Mouse (Mus musculus) kidney, postnatal 36 days (tissue): Measurements from ENCODE around the gene Dgcr6.

ENCODE experiments used
- DNase-seq, 2 experiments: peaks; one replicate each; pipeline ENCODE4 v3.0.0; 2021 to 2022; ENCODE audit warnings: mixed read lengths in 2 of 2

Gene Dgcr6

GRCm38 (mm10) chr16:18072089-18072488 is 19.4 kb downstream of the Dgcr6 start:
- DNase-seq, result no peak

DNA sequence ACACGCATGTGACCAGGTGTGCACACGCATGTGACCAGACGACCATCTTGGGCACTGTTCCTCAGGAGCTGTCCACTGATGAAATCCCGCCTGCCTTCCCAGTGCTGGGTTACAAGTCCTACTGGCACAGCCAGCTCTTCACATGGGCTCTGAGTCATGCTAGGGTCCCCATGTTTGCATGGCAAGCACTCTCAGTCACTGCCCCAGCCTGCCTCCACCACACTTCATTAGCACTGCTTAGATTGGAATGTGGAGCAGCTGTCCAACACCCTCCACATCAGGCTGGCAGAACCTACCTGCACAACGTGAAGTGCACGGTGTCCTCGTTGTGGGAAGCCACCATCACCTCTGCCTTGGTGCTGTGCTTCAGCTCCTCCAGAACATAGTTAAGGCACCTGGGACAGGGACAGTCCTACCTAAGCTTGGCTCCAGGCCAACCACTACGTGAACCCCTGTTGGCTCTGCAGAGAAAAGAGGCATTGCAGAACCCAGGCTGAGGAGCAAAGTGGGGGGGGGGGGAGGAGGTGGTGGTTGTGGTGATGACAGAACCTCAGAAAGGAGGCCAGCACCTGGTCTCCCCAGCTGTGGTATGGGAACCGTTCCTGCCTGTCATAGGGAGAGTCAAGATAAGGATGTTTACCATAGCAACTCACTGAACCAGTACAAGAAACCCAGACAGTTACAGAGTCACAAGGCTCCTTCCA is 20.8 kb downstream of the Dgcr6 start:
- no peak for DNase-seq

GRCm38 (mm10) chr16:18074611-18075010 is 22.0 kb downstream of the Dgcr6 start:
- peak; percentile 62 to 65 for DNase-seq

- no peak for DNase-seq
Measured at GRCm38 (mm10) chr16:18075201-18075600, 22.5 kb downstream of the Dgcr6 start.

- DNase-seq, result no peak
Measured at GRCm38 (mm10) chr16:18078314-18079015, 25.8 kb downstream of the Dgcr6 start.

DNA sequence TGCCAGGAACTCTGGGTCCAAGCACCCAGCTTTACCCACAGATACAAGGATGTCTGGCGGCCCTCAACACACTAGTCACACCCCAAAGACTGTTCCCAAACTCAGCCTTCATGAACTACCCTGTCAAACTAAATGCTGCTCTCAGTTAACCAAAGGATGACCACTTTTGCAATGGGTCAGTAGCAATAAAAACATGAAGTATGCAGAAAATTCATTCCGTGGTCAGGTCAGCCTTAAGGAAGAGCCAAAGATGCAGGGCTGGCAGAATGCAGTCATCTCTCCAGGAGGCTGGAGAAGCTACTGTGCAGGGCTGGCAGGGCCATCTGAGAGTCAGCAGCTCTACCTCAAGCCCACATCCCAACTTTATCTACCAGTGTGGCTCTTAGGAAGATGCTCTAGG is 26.6 kb downstream of the Dgcr6 start:
- no peak for DNase-seq

DNA sequence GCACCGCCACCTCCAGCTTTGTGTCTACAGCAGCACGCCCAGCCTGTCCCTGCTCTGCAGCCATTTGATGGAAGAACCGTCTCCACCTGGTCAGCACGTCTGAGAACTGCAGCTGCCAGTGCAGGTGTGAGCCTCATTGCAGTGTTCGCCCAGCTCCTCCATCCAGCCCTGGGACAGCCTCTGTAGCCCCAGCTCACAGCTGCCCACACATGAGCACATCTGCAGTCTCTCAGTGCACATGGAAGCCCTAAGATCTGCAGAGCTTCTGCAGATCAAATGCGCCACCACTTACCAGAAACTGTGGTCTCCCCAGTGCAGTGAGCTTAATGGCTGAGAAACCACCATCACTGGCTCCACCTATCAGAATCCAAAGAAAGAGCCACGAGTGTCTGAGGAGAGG is 27.5 kb downstream of the Dgcr6 start:
- no peak for DNase-seq

- DNase-seq, result peak; percentile 86 to 93
Measured at GRCm38 (mm10) chr16:18081149-18081827, 28.6 kb downstream of the Dgcr6 start.

- no peak for DNase-seq
Measured at GRCm38 (mm10) chr16:18082291-18082690, 29.6 kb downstream of the Dgcr6 start.

DNA sequence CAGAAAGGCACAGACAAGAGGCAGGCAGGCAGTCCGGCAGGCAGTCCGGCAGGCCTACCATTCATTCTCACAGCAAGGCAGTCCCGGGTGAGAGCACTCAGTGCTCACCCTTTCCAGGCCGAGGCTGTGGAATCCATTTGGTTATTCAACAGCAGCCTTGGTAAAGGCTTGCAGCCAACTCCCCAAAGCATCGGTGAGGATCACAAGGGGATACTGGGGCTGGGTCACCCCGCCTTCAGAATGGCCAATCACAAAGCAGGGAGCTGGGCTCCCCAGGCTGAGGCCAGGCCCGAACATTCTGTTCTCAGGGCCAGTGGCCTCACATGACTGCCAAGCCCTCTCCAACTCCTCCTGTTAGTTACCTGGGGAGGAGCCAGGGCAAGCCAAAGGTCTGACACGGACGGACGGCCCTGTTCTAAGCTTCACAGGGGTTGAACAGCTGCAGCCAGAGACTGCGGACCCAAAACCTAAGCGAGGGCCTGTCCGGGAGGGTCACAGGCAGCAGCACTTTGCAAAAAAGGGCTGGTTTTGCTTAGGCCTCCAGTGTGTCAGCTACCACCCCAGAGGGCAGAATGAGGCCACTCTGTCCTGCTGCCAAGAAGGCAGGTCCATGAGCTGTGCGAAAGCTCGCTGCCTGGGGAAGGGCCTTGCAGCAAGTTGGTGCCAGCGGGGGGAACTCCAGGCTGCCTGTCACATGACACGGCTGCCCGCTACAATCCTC is 30.7 kb downstream of the Dgcr6 start:
- DNase-seq, result peak; percentile 90 to 96

- peak in 1 of 2 experiments; percentile 43 for DNase-seq
Measured at GRCm38 (mm10) chr16:18084262-18084661, 31.6 kb downstream of the Dgcr6 start.

GRCm38 (mm10) chr16:18087101-18087500 is 34.4 kb downstream of the Dgcr6 start:
- peak; percentile 78 to 87 for DNase-seq

- DNase-seq, result no peak
Measured at GRCm38 (mm10) chr16:18096348-18096747, 43.7 kb downstream of the Dgcr6 start.

- no peak for DNase-seq
Measured at GRCm38 (mm10) chr16:18102816-18103215, 50.2 kb downstream of the Dgcr6 start.

DNA sequence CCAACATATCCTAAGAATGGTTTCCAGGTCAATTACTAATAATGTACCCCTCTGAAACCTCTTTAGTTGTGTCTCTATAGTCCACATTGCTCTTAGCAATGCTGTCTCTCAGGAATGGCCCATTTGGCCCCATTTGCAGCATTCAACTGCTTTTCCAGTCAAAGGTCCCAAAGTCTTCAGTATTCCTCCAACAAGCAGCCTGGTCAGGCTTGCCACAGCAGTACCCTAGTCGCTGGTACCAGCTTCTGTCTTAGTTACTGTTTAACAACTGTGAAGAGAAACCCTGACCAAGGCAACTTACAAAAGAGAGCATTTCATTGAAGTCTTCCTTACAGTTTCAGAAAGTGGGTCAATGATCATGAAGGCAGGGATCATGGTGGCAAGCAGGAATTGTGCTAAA is 50.7 kb downstream of the Dgcr6 start:
- DNase-seq, result peak; percentile 42 to 72

DNA sequence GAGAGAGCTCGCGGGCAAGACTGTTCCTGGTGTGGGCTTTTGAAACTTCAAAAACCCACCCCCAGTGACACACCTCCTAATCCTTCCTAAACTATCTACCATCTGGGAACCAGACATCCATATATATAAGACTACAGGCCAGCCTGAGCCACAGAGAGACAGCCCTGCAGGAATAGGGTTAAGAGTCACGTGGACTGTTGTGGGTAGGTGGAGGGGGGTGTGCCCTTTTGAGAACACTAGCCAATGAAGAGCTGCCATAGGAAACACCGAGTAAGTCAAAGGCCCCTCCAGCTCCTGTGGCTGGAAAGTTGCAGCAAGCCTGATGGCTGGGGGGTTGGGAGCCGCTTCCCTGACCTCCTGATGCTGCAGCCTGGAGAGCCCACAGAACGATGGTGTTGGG is 51.1 kb downstream of the Dgcr6 start:
- no peak for DNase-seq

DNA sequence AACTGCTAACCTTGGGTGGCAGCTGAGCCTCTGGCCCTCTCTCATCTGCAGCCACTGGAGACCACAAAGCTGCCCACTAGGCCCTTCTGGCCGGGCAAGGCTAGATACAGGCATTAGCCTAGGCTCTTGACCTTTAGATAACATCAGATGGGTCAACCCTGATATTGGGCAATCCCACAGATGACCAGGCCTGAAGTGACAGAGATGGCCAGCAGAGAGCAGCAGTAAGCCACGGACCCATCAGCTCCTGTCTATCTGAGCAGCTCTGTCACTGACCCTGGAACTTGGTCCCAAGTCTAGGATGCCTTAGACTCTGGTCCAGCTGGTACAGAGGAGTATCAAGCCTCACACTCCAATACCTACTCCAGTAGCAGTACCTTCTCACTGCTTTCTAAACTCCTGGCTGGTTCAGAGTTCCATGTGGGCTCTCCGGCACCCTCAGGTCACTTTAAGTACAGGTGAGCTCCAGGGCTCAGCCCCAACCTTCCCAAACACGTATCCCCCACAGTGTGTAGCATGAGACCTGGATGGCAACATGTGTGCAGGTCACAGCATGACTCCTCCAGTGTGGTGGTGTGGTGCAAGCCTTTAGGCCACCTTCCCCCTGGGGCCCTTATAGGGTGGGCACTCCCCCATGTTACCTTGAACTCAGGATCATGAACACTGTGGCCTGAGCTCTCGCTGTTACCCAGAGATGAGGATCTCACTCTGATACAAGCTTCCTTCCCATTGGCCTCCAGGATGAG is 55.7 kb downstream of the Dgcr6 start:
- peak; percentile 83 to 89 for DNase-seq

DNA sequence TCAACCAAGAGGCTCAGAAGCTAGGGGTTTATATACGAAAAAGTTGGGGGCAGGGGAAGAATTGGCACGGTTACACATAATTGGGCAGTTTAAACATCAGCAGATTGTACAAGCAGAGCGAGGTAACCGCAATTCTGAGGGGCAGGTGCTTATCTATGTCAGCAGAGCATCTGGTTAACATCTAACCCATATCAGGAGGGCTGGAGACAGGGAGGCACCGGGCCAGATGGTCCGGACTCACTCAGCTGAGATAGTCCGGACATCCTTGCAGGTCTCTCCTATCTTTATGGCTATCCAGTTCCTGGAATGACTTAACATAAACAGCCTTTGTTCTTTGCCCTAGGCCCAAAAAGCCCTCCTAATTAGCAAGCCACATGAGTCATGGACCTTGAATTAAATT is 58.4 kb downstream of the Dgcr6 start:
- no peak for DNase-seq

- DNase-seq, result no peak
Measured at GRCm38 (mm10) chr16:18116467-18116866, 63.8 kb downstream of the Dgcr6 start.

GRCm38 (mm10) chr16:18118285-18118684 is 65.6 kb downstream of the Dgcr6 start:
- no peak for DNase-seq

DNA sequence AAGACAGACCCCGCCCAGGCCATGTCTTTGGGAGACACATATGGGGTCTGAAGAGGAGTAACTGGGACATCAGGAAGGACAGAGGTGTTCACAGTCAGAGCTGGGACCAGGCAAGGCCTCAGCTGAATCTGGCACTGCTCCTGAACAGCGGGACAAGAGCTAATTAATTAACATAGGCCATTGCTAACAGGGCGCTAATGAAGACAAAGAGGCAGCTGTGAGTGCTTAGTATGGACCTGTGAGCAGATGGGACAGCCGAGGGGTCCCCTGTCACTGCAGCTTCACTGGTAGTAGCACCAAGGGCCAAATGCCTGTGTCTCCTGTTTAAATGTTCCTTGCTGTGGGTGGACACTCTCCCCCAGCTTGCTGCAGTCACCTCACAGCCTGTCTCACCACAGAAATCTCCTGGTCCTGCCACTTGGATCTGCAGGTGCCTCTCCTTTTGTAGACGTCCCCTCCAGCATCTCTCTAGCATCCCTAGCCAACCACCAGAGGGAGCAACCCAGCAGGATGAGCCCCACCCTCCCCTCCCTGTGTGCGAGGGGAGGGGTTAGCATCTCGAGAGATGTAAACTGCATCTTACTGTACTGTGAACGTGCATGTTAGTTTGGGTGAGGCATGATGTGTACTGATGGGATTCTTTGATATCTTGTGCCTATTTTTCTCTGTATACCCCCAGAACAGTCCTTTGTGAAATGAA is 66.5 kb downstream of the Dgcr6 start:
- DNase-seq, result peak; percentile 48 to 76
